Mouse (Mus musculus) mouse embryonic stem cell (cell line): ENCODE data around the gene Ifitm5.

ENCODE experiments used
- in situ Hi-C, 2 experiments: fragments of 300-500 bp; cut with MboI; formaldehyde crosslinking; loops; 1 replicate in 1 of 2; 3 replicates in 1 of 2; pipeline ENCODE4 v1.14.3; 2019 to 2020; ENCODE audit warnings: low sequenced_read_pairs in 2 of 2, low pct_unique_long_range_greater_than_20kb in 1 of 2, mixed read lengths in 1 of 2; ENCODE audit not compliant: unreplicated experiment in 1 of 2

Gene Ifitm5

DNA sequence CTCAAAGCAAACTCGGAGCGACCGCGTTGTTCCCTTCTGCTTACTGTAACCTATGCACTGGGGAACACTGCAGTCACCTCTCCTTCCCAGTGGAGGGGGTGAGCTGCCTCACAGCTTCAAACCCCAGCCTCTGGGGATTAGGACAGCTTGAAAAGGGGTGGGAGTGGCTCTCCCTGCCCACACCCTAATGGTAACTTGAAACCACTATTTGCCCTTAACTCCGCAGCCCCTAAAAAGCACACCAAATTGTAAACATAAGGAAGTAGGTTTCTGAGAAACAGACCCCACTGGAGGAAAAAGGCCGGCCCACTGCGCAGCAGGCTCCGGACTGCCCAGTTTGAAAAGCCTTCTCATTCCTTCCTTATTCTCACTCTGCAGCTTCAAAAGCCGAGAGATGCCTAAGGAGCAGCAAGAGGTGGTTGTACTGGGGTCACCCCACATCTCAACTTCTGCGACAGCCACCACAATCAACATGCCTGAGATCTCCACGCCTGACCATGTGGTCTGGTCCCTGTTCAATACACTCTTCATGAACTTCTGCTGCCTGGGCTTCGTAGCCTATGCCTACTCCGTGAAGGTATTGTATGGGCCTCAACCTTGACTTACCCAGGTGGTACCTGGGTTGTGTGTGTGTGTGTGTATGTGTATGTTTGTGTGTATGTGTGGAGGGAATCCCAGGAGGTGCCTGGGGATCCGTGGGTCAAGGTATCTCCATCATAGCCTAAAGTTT lies 17.9 kb upstream of the Ifitm5 start:
- in situ Hi-C loops, result no loop called here

GRCm38 (mm10) chr7:140966921-140967320 lies 16.8 kb upstream of the Ifitm5 start, which contains the start of gene Ifitm1:
TSS of gene Ifitm1 (plus strand) at chr7:140967221.
- in situ Hi-C loops, result no loop called here

DNA sequence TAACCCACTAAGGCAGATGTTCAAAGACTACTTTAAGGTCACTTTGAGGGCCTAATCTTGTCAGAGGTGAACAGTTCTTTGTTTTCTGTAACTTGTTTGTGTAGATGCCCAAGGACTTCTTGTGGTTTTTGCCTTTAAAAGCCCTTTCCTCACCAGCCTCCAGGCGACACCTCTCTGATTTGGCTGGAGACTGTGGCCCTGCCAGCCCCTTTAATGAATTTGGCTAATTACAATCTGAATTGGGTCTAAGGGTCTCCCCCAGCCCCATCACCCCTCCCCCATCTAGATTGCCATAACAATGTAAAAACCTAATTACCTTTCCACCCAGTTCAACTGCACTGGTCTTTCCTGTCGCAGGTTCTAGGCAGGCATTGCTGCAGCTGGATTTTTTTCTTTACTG lies 12.6 kb upstream of the Ifitm5 start:
- in situ Hi-C loops, result no loop called here

DNA sequence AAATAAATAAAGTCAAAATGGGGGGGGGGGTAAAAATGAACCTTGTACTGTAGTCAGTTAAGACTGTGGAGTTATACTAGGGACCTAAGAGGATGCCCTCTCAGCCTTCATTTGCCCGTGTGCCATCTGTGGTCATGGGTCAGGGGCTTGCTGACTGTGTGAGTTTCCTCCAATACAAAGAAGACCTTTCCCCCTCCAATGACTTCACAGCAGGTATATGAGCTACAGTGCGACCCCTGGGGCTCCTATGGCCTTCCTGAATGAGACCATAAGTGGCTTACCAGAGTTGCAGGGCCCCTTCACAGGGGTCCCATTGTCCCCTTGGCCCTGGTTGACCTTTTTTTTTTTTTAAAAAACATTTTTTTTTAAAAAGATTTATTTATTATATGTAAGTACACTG lies 11.3 kb upstream of the Ifitm5 start:
- in situ Hi-C loops, result no loop called here

GRCm38 (mm10) chr7:140960026-140960425 lies 9.9 kb upstream of the Ifitm5 start:
- in situ Hi-C loops, result no loop called here

GRCm38 (mm10) chr7:140959181-140959901 lies 9.2 kb upstream of the Ifitm5 start:
- in situ Hi-C loops, result loop anchor here (5.0 kb wide), 1 partner anchor 93 kb away; no protein-coding TSS in a partner anchor

- in situ Hi-C loops, result loop anchor here (5.0 kb wide), 1 partner anchor 96 kb away; no protein-coding TSS in a partner anchor
Measured at GRCm38 (mm10) chr7:140956556-140956869, 6.4 kb upstream of the Ifitm5 start.

GRCm38 (mm10) chr7:140955758-140956555 lies 5.9 kb upstream of the Ifitm5 start, which contains the start of the genes Gm45717 and Ifitm2:
TSS of gene Gm45717 (minus strand) at chr7:140955937.
TSS of gene Ifitm2 (minus strand) at chr7:140955987.
- in situ Hi-C loops, result loop anchor here (5.0 kb wide), 1 partner anchor 96 kb away; no protein-coding TSS in a partner anchor

DNA sequence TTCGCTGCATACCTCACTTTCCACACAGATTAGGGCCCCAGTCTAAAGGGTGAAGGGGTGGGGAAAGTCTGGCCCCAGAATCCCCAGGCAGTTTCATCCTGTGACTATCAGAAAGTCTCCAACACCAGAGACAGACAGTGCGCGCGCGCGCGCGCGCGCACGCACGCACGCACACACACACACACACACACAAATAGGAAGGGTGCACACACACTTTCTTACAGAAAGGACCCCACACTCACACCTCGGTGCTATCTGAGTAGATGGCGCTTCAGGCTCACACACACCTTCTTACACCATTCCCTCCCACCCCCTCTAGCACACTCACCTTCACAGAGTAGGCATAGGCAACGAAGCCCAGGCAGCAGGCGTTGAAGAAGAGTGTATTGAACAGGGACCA lies 5.3 kb upstream of the Ifitm5 start:
- in situ Hi-C loops, result loop anchor here (5.0 kb wide), 1 partner anchor 97 kb away; no protein-coding TSS in a partner anchor

GRCm38 (mm10) chr7:140954733-140955071 lies 4.6 kb upstream of the Ifitm5 start:
- in situ Hi-C loops, result loop anchor here (5.0 kb wide), 1 partner anchor 98 kb away; no protein-coding TSS in a partner anchor

DNA sequence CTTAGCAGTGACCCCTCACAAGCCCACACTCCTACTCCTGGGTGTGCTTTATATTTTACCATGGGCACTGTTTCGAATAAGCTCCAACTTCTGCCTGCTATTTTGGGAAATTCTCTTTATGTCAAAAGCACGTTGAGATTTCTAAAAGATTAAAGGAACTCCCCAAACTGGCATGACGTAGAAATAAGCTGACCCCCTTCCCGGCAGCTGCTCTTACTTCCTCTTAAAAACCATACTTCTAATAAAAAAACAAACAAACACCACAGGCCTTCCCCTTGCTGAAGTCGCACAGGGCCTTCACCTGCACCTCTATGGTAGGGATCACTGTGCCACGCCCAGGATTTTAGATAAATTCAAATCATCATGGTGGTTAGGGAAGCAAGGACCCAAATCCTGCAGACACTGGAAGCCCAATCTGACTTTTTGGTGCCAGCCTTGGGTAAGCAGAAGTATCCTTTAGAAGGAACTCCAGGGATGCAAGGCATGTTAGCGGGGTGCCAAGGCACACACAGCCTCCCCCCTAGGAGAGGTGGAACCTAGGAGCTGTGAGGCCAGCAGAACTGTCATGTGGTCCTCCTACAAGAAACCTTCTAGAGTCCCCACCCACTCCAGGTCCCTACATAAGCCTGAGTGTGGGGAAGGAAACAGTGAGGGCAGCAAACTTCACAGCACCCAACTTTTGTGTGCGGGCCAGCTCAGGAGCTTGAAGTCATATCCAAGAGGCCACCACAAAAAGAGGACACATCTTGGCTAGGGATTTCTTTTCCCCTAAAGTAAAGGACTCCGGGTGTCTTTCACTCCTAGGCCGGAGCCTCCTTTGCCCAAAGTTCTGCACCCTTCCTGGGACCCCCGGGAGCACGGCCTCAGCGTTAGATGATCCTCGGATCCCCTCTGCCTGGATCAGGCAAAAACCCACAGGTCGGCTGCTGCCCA lies 4.0 kb upstream of the Ifitm5 start:
- in situ Hi-C loops, result no loop called here

- in situ Hi-C loops, result no loop called here
Measured at GRCm38 (mm10) chr7:140953133-140953532, 3.0 kb upstream of the Ifitm5 start.

DNA sequence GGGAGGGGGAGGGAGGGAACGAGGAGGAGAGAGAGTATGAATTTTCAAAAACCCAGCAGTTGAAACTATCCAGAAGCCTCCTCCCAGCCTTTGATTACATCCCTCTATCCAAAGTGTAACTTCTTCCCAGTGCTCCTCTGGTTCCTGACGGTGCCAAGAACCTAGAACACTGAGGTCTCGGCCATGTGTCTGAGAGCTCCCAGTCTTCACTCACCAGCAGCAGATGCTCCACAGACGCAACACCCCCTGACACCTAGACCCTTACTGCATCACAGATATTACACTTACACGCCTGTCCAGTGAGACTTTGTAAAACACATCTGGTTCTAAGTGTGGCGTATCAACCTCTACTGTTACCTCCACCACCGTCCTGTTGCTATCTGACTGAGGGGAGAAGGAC lies 2.4 kb upstream of the Ifitm5 start:
- in situ Hi-C loops, result no loop called here

- in situ Hi-C loops, result no loop called here
Measured at GRCm38 (mm10) chr7:140951765-140952164, 1.7 kb upstream of the Ifitm5 start.

GRCm38 (mm10) chr7:140951051-140951450 lies 960 bp upstream of the Ifitm5 start:
- in situ Hi-C loops, result no loop called here

GRCm38 (mm10) chr7:140949255-140949654 lies 836 bp downstream of the Ifitm5 start:
- in situ Hi-C loops, result no loop called here

DNA sequence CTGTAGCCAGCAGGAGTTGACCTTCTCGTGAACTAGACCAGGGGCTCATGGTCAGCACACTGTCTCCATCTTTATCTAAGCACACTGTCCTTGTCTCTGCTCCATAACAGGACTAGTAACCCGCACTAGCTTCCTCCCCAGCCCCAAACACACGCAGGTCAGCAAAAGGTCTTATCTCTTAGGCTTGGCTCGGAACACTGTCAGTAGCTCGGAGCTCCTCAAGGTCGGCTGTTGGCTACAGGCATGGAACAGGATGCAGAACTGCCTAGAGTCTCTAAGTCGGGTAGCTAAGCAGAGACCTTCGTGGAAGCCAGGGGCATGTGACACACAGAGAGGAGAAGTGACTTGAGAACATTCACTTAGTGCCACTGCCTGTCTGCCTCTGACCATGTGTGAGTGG lies 1.9 kb downstream of the Ifitm5 start:
- in situ Hi-C loops, result no loop called here

DNA sequence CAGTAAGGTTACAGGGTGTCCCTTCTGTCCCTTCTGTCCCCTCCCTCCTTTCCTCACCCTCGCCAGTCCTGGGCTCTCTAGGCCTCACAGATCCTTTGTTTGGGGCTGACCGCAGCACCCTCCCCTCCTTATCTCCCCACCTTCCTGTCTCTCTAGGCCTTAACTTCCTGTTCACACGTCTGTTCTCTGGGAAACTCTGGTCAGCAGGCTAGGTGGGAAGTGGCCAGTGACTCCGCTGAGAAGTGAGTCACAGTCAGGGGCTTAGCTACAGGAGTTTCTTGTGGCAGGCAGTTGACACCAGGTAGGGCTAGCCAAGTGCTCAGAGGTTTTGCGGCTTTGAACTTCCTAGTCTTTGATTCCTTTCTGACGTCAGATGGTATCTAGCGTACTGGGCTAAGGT lies 3.1 kb downstream of the Ifitm5 start:
- in situ Hi-C loops, result no loop called here
